Mouse (Mus musculus) neural tube, embryonic 13.5 days (tissue): ENCODE results near the gene Pilra. TPM values are rescaled to one million over a fixed set of nuclear protein-coding genes. Genes with fewer than 3 reads are reported as not detected.
"Not testable (repeated sequence)": the region's sequence is repeated elsewhere in the genome, so short reads cannot be mapped to it uniquely, and the experiment has no call there.

Source experiments
- ATAC-seq: fragments of 200-750 bp; cut with Nextera tagmentation; 2 replicates; pipeline ENCODE4 v1.8.0; 2017; ENCODE audit warnings: low read depth, mild to moderate bottlenecking, moderate TSS enrichment, moderate library complexity
- H3K27ac ChIP-seq: fragments of 300-500 bp; sonication (generic); replicated peaks from 2 replicates; pipeline ENCODE4 v1.5.1; 2015; ENCODE audit warnings: moderate library complexity, mild to moderate bottlenecking, inconsistent platforms
- H3K27me3 ChIP-seq: fragments of 300-500 bp; sonication (generic); 2 replicates; pipeline ENCODE4 v1.6.1; 2015; ENCODE audit warnings: mild to moderate bottlenecking, inconsistent platforms
- H3K36me3 ChIP-seq: fragments of 300-500 bp; sonication (generic); 2 replicates; pipeline ENCODE4 v1.6.1; 2015; ENCODE audit warnings: mild to moderate bottlenecking, inconsistent platforms
- H3K4me1 ChIP-seq: fragments of 300-500 bp; sonication (generic); replicated peaks from 2 replicates; pipeline ENCODE4 v1.6.1; 2015; ENCODE audit warnings: inconsistent platforms
- H3K4me2 ChIP-seq: fragments of 300-500 bp; sonication (generic); 2 replicates; pipeline ENCODE4 v1.6.1; 2015; ENCODE audit warnings: inconsistent platforms, mild to moderate bottlenecking, moderate library complexity
- H3K4me3 ChIP-seq: fragments of 300-500 bp; sonication (generic); 2 replicates; pipeline ENCODE4 v1.5.1; 2015; ENCODE audit warnings: mild to moderate bottlenecking, inconsistent platforms
- H3K9ac ChIP-seq: fragments of 300-500 bp; sonication (generic); 2 replicates; pipeline ENCODE4 v1.6.1; 2015; ENCODE audit warnings: moderate library complexity, mild to moderate bottlenecking, inconsistent platforms
- H3K9me3 ChIP-seq: fragments of 300-500 bp; sonication (generic); 2 replicates; pipeline ENCODE4 v1.6.1; 2016; ENCODE audit warnings: inconsistent platforms
- WGBS: fragments of 180-500 bp; shearing (Covaris S2); methylation state at CpG from one replicate; pipeline ENCODE4 v1.1.7; 2015; 5-methylcytosine and 5-hydroxymethylcytosine counted together
- polyA plus RNA-seq: library from polyadenylated mRNA; unstranded; fragments of >200 nt; fragmentation: Nextera tagmentation; extraction: Ambion mirVana; gene quantifications from 2 replicates; pipeline ENCODE4 v1.2.1, GENCODE M21; 2015

Pilra gene
- polyA plus RNA-seq, result 0.15 and 1.3 TPM in 2 replicates

GRCm38 (mm10) chr5:137835966-137836520, at the start of gene Pilra:
Pilra (minus strand) TSS chr5:137836281.
- not testable (repeated sequence) for H3K4me2 ChIP-seq, H3K27me3 ChIP-seq, H3K27ac ChIP-seq, H3K9me3 ChIP-seq, H3K9ac ChIP-seq, H3K36me3 ChIP-seq, H3K4me3 ChIP-seq, H3K4me1 ChIP-seq, ATAC-seq
- 63% methylated on average over 2 of the region's 2 CpGs for WGBS

- H3K4me2 ChIP-seq, result no peak overlapping the region
- no peak overlapping the region for H3K27ac ChIP-seq
- no peaks in the 10 kb centered on the region for H3K9me3 ChIP-seq
- no peak overlapping the region for H3K4me3 ChIP-seq
- no peak for ATAC-seq
- H3K4me1 ChIP-seq, result no peaks in the 10 kb centered on the region
- H3K9ac ChIP-seq, result no peak overlapping the region
- no peaks in the 10 kb centered on the region for H3K36me3 ChIP-seq
- no peaks in the 10 kb centered on the region for H3K27me3 ChIP-seq
- 92% methylated on average over 3 of the region's 3 CpGs for WGBS
These were observed 47.3 kb upstream of the Pilra start for GRCm38 (mm10) chr5:137883345-137883744.

- Histone ChIP-seq H3K4me1 (no peaks in the 10 kb centered on the region), H3K4me2 (no peak overlapping the region), H3K27ac (no peak overlapping the region), H3K36me3 (no peaks in the 10 kb centered on the region), H3K4me3 (no peak overlapping the region), H3K9me3 (no peaks in the 10 kb centered on the region), H3K9ac (no peak overlapping the region), H3K27me3 (no peaks in the 10 kb centered on the region)
- no peak for ATAC-seq
- WGBS, result 77% methylated on average over 4 of the region's 4 CpGs
These were observed 46.8 kb upstream of the Pilra start for GRCm38 (mm10) chr5:137882922-137883321.

- Histone ChIP-seq H3K9ac (no peak overlapping the region), H3K27me3 (no peaks in the 10 kb centered on the region), H3K4me3 (no peak overlapping the region), H3K4me2 (no peak overlapping the region), H3K9me3 (no peaks in the 10 kb centered on the region), H3K4me1 (no peaks in the 10 kb centered on the region), H3K27ac (no peak overlapping the region), H3K36me3 (no peaks in the 10 kb centered on the region)
- 53% methylated on average over 2 of the region's 2 CpGs for WGBS
- no peak for ATAC-seq
These were observed 41.8 kb upstream of the Pilra start for GRCm38 (mm10) chr5:137877860-137878259.

- 80% methylated on average over 2 of the region's 2 CpGs for whole genome bisulfite sequencing
- H3K9me3 ChIP-seq, result no peaks in the 10 kb centered on the region
- no peak overlapping the region for H3K4me3 ChIP-seq
- ATAC-seq, result no peak
- no peaks in the 10 kb centered on the region for H3K4me1 ChIP-seq
- H3K27me3 ChIP-seq, result no peaks in the 10 kb centered on the region
- no peak overlapping the region for H3K9ac ChIP-seq
- H3K27ac ChIP-seq, result no peak overlapping the region
- no peaks in the 10 kb centered on the region for H3K36me3 ChIP-seq
- no peak overlapping the region for H3K4me2 ChIP-seq
These were observed 39.0 kb upstream of the Pilra start for GRCm38 (mm10) chr5:137875054-137875453.

GRCm38 (mm10) chr5:137872381-137872702, 36.3 kb upstream of the Pilra start:
- H3K4me3 ChIP-seq, H3K4me2 ChIP-seq, H3K4me1 ChIP-seq, ATAC-seq, H3K27me3 ChIP-seq, H3K27ac ChIP-seq, H3K9ac ChIP-seq, H3K36me3 ChIP-seq, H3K9me3 ChIP-seq: not testable (repeated sequence)
- WGBS, result 36% methylated on average over 1 of the region's 1 CpGs

- H3K9ac ChIP-seq, H3K27me3 ChIP-seq, ATAC-seq, H3K4me1 ChIP-seq, H3K27ac ChIP-seq, H3K9me3 ChIP-seq, H3K4me2 ChIP-seq, H3K4me3 ChIP-seq, H3K36me3 ChIP-seq: not testable (repeated sequence)
- WGBS, result 76% methylated on average over 3 of the region's 3 CpGs
These were observed 35.7 kb upstream of the Pilra start, which contains the start of gene Pilrb2 for GRCm38 (mm10) chr5:137871644-137872380. Pilrb2 (minus strand) TSS chr5:137871815.

- not testable (repeated sequence) for H3K4me2 ChIP-seq, H3K4me3 ChIP-seq, H3K27me3 ChIP-seq, H3K27ac ChIP-seq, H3K36me3 ChIP-seq, H3K9me3 ChIP-seq, H3K9ac ChIP-seq, H3K4me1 ChIP-seq, ATAC-seq
- WGBS, result 80% methylated on average over 2 of the region's 2 CpGs
These were observed 32.5 kb upstream of the Pilra start for GRCm38 (mm10) chr5:137868600-137868999.

GRCm38 (mm10) chr5:137864008-137864407, 27.9 kb upstream of the Pilra start:
- WGBS, result 83% methylated on average over 1 of the region's 1 CpGs
- not testable (repeated sequence) for H3K4me2 ChIP-seq, H3K9ac ChIP-seq, H3K4me1 ChIP-seq, H3K9me3 ChIP-seq, H3K36me3 ChIP-seq, H3K27ac ChIP-seq, H3K4me3 ChIP-seq, ATAC-seq, H3K27me3 ChIP-seq

GRCm38 (mm10) chr5:137857960-137858710, 22.1 kb upstream of the Pilra start, which contains the start of gene Pilrb1:
Pilrb1 (minus strand) TSS chr5:137858106.
- WGBS, result 65% methylated on average over 2 of the region's 2 CpGs
- not testable (repeated sequence) for H3K9me3 ChIP-seq, H3K36me3 ChIP-seq, H3K4me2 ChIP-seq, H3K9ac ChIP-seq, H3K27ac ChIP-seq, H3K27me3 ChIP-seq, H3K4me1 ChIP-seq, H3K4me3 ChIP-seq, ATAC-seq

GRCm38 (mm10) chr5:137856870-137857269, 20.8 kb upstream of the Pilra start:
- 76% methylated on average over 5 of the region's 5 CpGs for WGBS
- not testable (repeated sequence) for H3K4me1 ChIP-seq, H3K4me3 ChIP-seq, ATAC-seq, H3K4me2 ChIP-seq, H3K27ac ChIP-seq, H3K36me3 ChIP-seq, H3K9ac ChIP-seq, H3K27me3 ChIP-seq, H3K9me3 ChIP-seq

- ATAC-seq, H3K27me3 ChIP-seq, H3K27ac ChIP-seq, H3K4me3 ChIP-seq, H3K9ac ChIP-seq, H3K4me1 ChIP-seq, H3K9me3 ChIP-seq, H3K36me3 ChIP-seq, H3K4me2 ChIP-seq: not testable (repeated sequence)
- WGBS, result 89% methylated on average over 3 of the region's 3 CpGs
These were observed 18.8 kb upstream of the Pilra start for GRCm38 (mm10) chr5:137854907-137855306.
